Comparison of ENCODE assay signal across 12 mouse cellular contexts in genomic region chr8:121695585-121696184, GRCm38 (mm10). TPM values are rescaled to one million over a fixed set of nuclear protein-coding genes. Genes with fewer than 3 reads are reported as not detected.
DNase-seq lines count a peak whose midpoint lies in the region; ATAC-seq and TF ChIP-seq lines count a peak whose summit lies in the region.
"Had no signal": no experiment of that assay in that cellular context is flagged by ENCODE, and none has a peak within 500 bp of the region (broad histone marks: within the 10 kb centered on the region; RNA-seq: fewer than 3 reads in every experiment).

No protein-coding gene starts in this region.

- no peaks in the 10 kb centered on the region for H3K9me3 ChIP-seq in midbrain, embryonic 11.5 days (ENCODE audit: control insufficient read depth, low read length)
- H3K9me3 ChIP-seq: embryonic facial prominence, embryonic 15.5 days; hindbrain, embryonic 10.5 days; limb, embryonic 13.5 days; neural tube, embryonic 12.5 days had no signal

- H3K27ac ChIP-seq in brown adipose tissue, adult 24 weeks (replicated peaks; ENCODE audit: low read depth, low read length), result peak overlapping the region; percentile 66
- no peak overlapping the region for H3K27ac ChIP-seq in midbrain, embryonic 11.5 days (ENCODE audit: low read depth, low read length)
- H3K27ac ChIP-seq in left cerebral cortex, adult 2 months, result no peak overlapping the region
- H3K27ac ChIP-seq: embryonic facial prominence, embryonic 15.5 days; hindbrain, embryonic 10.5 days; limb, embryonic 13.5 days; neural tube, embryonic 12.5 days had no signal

- peaks cover 3% of the 10 kb centered on the region; the same call in 1 of the 2 replicates for H3K4me1 ChIP-seq in brown adipose tissue, adult 24 weeks (ENCODE audit: control insufficient read depth, insufficient read depth, insufficient read length, low read length)
- peaks cover 14% of the 10 kb centered on the region for H3K4me1 ChIP-seq in midbrain, embryonic 11.5 days (ENCODE audit: control insufficient read depth, insufficient read depth, low read length)

- no peaks in the 10 kb centered on the region for H3K36me3 ChIP-seq in midbrain, embryonic 11.5 days (ENCODE audit: control insufficient read depth, insufficient read depth, low read length)
- H3K36me3 ChIP-seq: embryonic facial prominence, embryonic 15.5 days; hindbrain, embryonic 10.5 days; limb, embryonic 13.5 days; neural tube, embryonic 12.5 days had no signal

- H3K4me3 ChIP-seq in brown adipose tissue, adult 24 weeks (ENCODE audit: insufficient read depth, low read depth, low read length), result no peak overlapping the region
- no peak overlapping the region for H3K4me3 ChIP-seq in midbrain, embryonic 11.5 days (ENCODE audit: low read depth, low read length)
- H3K4me3 ChIP-seq in left cerebral cortex, adult 2 months, result no peak overlapping the region
- H3K4me3 ChIP-seq: embryonic facial prominence, embryonic 15.5 days; hindbrain, embryonic 10.5 days; limb, embryonic 13.5 days; neural tube, embryonic 12.5 days had no signal

- no peak overlapping the region for H3K4me2 ChIP-seq in midbrain, embryonic 11.5 days
- H3K4me2 ChIP-seq: embryonic facial prominence, embryonic 15.5 days; limb, embryonic 13.5 days; neural tube, embryonic 12.5 days had no signal

- no peak overlapping the region for H3K9ac ChIP-seq in midbrain, embryonic 11.5 days (ENCODE audit: low read length)
- H3K9ac ChIP-seq: embryonic facial prominence, embryonic 15.5 days; limb, embryonic 13.5 days; neural tube, embryonic 12.5 days had no signal

- no peaks in the 10 kb centered on the region for H3K27me3 ChIP-seq in midbrain, embryonic 11.5 days (ENCODE audit: control insufficient read depth, insufficient read depth, low read length)
- H3K27me3 ChIP-seq: embryonic facial prominence, embryonic 15.5 days; limb, embryonic 13.5 days; neural tube, embryonic 12.5 days had no signal

- no peak for ATAC-seq in midbrain, embryonic 11.5 days (ENCODE audit: low FRiP score)

- TF ChIP-seq CTCF in left cerebral cortex, adult 2 months (IDR thresholded peaks at IDR 0.05), result no peak

- intact Hi-C loops in left cerebral cortex, adult 2 months (cut with DNase I), result no loop called here

- DNase-seq in urinary bladder, postnatal 14 days (ENCODE audit: low spot score), result peak; percentile 23
- no peak for DNase-seq in urinary bladder, postnatal 4 days (ENCODE audit: low spot score in 2 of 2)
- DNase-seq in kidney, adult 8-10 months, result peak; percentile 91
- peak; percentile 66 for DNase-seq in testis, postnatal 10 days (ENCODE audit: low spot score)
- no peak for DNase-seq in T-cell, adult 2 months (ENCODE audit: low spot score)
- DNase-seq in midbrain, embryonic 11.5 days (ENCODE audit: low spot score, missing footprints), result no peak
- DNase-seq in left cerebral cortex, adult 2 months (ENCODE audit: extremely low spot score in 1 of 2, low spot score in 2 of 2), result no peak

- 85% methylated on average over 6 of the region's 6 CpGs for WGBS in midbrain, embryonic 11.5 days

RNA-seq across cellular contexts. Expression of gene Jph3, which starts 33.7 kb away (rescaled TPM):
- not detected in 2 replicates for polyA plus RNA-seq in brown adipose tissue, adult 24 weeks (2012; ENCODE audit: insufficient read depth, insufficient read length, missing spikeins)
- polyA plus RNA-seq in midbrain, embryonic 11.5 days (2014; fragmentation: Nextera tagmentation; extraction: Ambion mirVana), result 10.2 and 10.4 TPM in 2 replicates
- 100 to 1,000 TPM; 285 to 297 TPM for total RNA-seq in left cerebral cortex, adult 2 months (2021)

RNA-seq across cellular contexts. Expression of gene Zcchc14, which starts 43.0 kb away (rescaled TPM):
- 8.9 and 9.8 TPM in 2 replicates for polyA plus RNA-seq in brown adipose tissue, adult 24 weeks (2012; ENCODE audit: insufficient read depth, insufficient read length, missing spikeins)
- polyA plus RNA-seq in midbrain, embryonic 11.5 days (2014; fragmentation: Nextera tagmentation; extraction: Ambion mirVana), result 20.7 and 22.7 TPM in 2 replicates
- total RNA-seq in left cerebral cortex, adult 2 months (2021), result 10 to 100 TPM; 69.6 to 72.8 TPM

Comparison
In these comparisons a context has a peak if more than half of its experiments do, and no peak if none do; other contexts are left out.
1. DNase-seq: peak in urinary bladder, postnatal 14 days (single experiment), kidney, adult 8-10 months (2 of 2) and testis, postnatal 10 days (single experiment); none in urinary bladder, postnatal 4 days (0 of 2), T-cell, adult 2 months (single experiment), midbrain, embryonic 11.5 days (single experiment) and left cerebral cortex, adult 2 months (0 of 2).
2. RNA of gene Jph3, which starts 33.7 kb away (polyA plus RNA-seq): 10.2 to 10.4 TPM in midbrain, embryonic 11.5 days; not detected in brown adipose tissue, adult 24 weeks; every median in the first group is over 10 times any median in the second.